Mouse (Mus musculus) hindbrain, embryonic 12.5 days (tissue): ENCODE results near the gene Bank1. TPM values are rescaled to one million over a fixed set of nuclear protein-coding genes. Genes with fewer than 3 reads are reported as not detected.
"Not testable (repeated sequence)": the region's sequence is repeated elsewhere in the genome, so short reads cannot be mapped to it uniquely, and the experiment has no call there.

ENCODE experiments used
- ATAC-seq: fragments of 200-750 bp; cut with Nextera tagmentation; 2 replicates; pipeline ENCODE4 v1.8.0; 2017; ENCODE audit warnings: moderate TSS enrichment; ENCODE audit not compliant: low FRiP score
- H3K27ac ChIP-seq: fragments of 300-500 bp; sonication (generic); 2 replicates; pipeline ENCODE4 v1.5.1; 2016; ENCODE audit warnings: mild to moderate bottlenecking
- H3K27me3 ChIP-seq: fragments of 300-500 bp; sonication (generic); 2 replicates; pipeline ENCODE4 v1.6.1; 2016; ENCODE audit warnings: mild to moderate bottlenecking
- H3K36me3 ChIP-seq: fragments of 300-500 bp; sonication (generic); 2 replicates; pipeline ENCODE4 v1.6.1; 2016; ENCODE audit warnings: mild to moderate bottlenecking
- H3K4me1 ChIP-seq: fragments of 300-500 bp; sonication (generic); 2 replicates; pipeline ENCODE4 v1.6.1; 2016
- H3K4me2 ChIP-seq: fragments of 300-500 bp; sonication (generic); replicated peaks from 2 replicates; pipeline ENCODE4 v1.6.1; 2016; ENCODE audit warnings: mild to moderate bottlenecking
- H3K4me3 ChIP-seq: fragments of 300-500 bp; sonication (generic); 2 replicates; pipeline ENCODE4 v1.5.1; 2016; ENCODE audit warnings: mild to moderate bottlenecking
- H3K9ac ChIP-seq: fragments of 300-500 bp; sonication (generic); 2 replicates; pipeline ENCODE4 v1.6.1; 2016; ENCODE audit warnings: mild to moderate bottlenecking, moderate library complexity
- H3K9me3 ChIP-seq: fragments of 300-500 bp; sonication (generic); replicated peaks from 2 replicates; pipeline ENCODE4 v1.6.1; 2016; ENCODE audit warnings: mild to moderate bottlenecking
- WGBS: fragments of 180-500 bp; shearing (Covaris S2); methylation state at CpG from one replicate; pipeline ENCODE4 v1.1.7; 2016; 5-methylcytosine and 5-hydroxymethylcytosine counted together
- polyA plus RNA-seq: library from polyadenylated mRNA; unstranded; fragments of >200 nt; fragmentation: Nextera tagmentation; extraction: Ambion mirVana; gene quantifications from 2 replicates; pipeline ENCODE4 v1.2.1, GENCODE M21; 2016

The Bank1 gene
- polyA plus RNA-seq = 0.49 and 0.61 TPM in 2 replicates

- peaks cover 6% of the 10 kb centered on the region; the same call in 1 of the 2 replicates for H3K27me3 ChIP-seq
- no peak within 1 kb of the TSS for H3K27ac ChIP-seq
- no peak for ATAC-seq
- no peak within 1 kb of the TSS for H3K4me3 ChIP-seq
- no peaks in the 10 kb centered on the region for H3K4me1 ChIP-seq
- no peak within 1 kb of the TSS for H3K9ac ChIP-seq
- no peaks in the 10 kb centered on the region for H3K36me3 ChIP-seq
- no peak within 1 kb of the TSS for H3K4me2 ChIP-seq
- no peaks in the 10 kb centered on the region for H3K9me3 ChIP-seq
- WGBS = 71% methylated on average over 5 of the region's 5 CpGs
Observed at GRCm38 (mm10) chr3:136325783-136326182, at the start of gene Bank1. Gene Bank1 (minus strand): TSS chr3:136326066.

- no peak for ATAC-seq
Observed at GRCm38 (mm10) chr3:136369916-136370315, 44.0 kb upstream of the Bank1 start.

GRCm38 (mm10) chr3:136369466-136369865 lies 43.6 kb upstream of the Bank1 start:
- H3K36me3 ChIP-seq = no peaks in the 10 kb centered on the region
- H3K27ac ChIP-seq = no peak overlapping the region
- H3K27me3 ChIP-seq = no peaks in the 10 kb centered on the region
- H3K4me2 ChIP-seq = no peak overlapping the region
- 81% methylated on average over 9 of the region's 9 CpGs for WGBS
- no peaks in the 10 kb centered on the region for H3K9me3 ChIP-seq
- H3K9ac ChIP-seq = no peak overlapping the region
- H3K4me1 ChIP-seq = no peaks in the 10 kb centered on the region
- no peak for ATAC-seq
- no peak overlapping the region for H3K4me3 ChIP-seq

More at GRCm38 (mm10) chr3:136369916-136370315, 44.0 kb upstream of the Bank1 start:
- Histone ChIP-seq H3K36me3 (no peaks in the 10 kb centered on the region), H3K27me3 (no peaks in the 10 kb centered on the region), H3K9ac (no peak overlapping the region), H3K4me3 (no peak overlapping the region), H3K27ac (no peak overlapping the region), H3K4me2 (no peak overlapping the region), H3K4me1 (no peaks in the 10 kb centered on the region), H3K9me3 (no peaks in the 10 kb centered on the region)
- 81% methylated on average over 11 of the region's 11 CpGs for WGBS

GRCm38 (mm10) chr3:136368505-136368999 lies 42.7 kb upstream of the Bank1 start:
- H3K27ac ChIP-seq = no peak overlapping the region
- no peak for ATAC-seq
- H3K4me3 ChIP-seq = no peak overlapping the region
- no peaks in the 10 kb centered on the region for H3K36me3 ChIP-seq
- H3K9me3 ChIP-seq = no peaks in the 10 kb centered on the region
- 86% methylated on average over 4 of the region's 4 CpGs for WGBS
- no peak overlapping the region for H3K4me2 ChIP-seq
- H3K4me1 ChIP-seq = no peaks in the 10 kb centered on the region
- no peaks in the 10 kb centered on the region for H3K27me3 ChIP-seq
- H3K9ac ChIP-seq = no peak overlapping the region

GRCm38 (mm10) chr3:136349690-136350089 lies 23.8 kb upstream of the Bank1 start:
- Histone ChIP-seq H3K4me2 (no peak overlapping the region), H3K27ac (no peak overlapping the region), H3K9ac (no peak overlapping the region), H3K4me3 (no peak overlapping the region), H3K4me1 (no peaks in the 10 kb centered on the region), H3K36me3 (no peaks in the 10 kb centered on the region), H3K27me3 (no peaks in the 10 kb centered on the region), H3K9me3 (no peaks in the 10 kb centered on the region)
- ATAC-seq = no peak
- 66% methylated on average over 7 of the region's 7 CpGs for WGBS

GRCm38 (mm10) chr3:136348611-136349010 lies 22.7 kb upstream of the Bank1 start:
- Histone ChIP-seq H3K9me3 (no peaks in the 10 kb centered on the region), H3K9ac (no peak overlapping the region), H3K27me3 (no peaks in the 10 kb centered on the region), H3K4me1 (no peaks in the 10 kb centered on the region), H3K27ac (no peak overlapping the region), H3K36me3 (no peaks in the 10 kb centered on the region), H3K4me2 (no peak overlapping the region), H3K4me3 (no peak overlapping the region)
- no peak for ATAC-seq
- WGBS = 56% methylated on average over 1 of the region's 1 CpGs

GRCm38 (mm10) chr3:136347277-136347676 lies 21.4 kb upstream of the Bank1 start:
- H3K4me3 ChIP-seq = no peak overlapping the region
- no peak for ATAC-seq
- no peaks in the 10 kb centered on the region for H3K27me3 ChIP-seq
- H3K9me3 ChIP-seq = no peaks in the 10 kb centered on the region
- H3K36me3 ChIP-seq = no peaks in the 10 kb centered on the region
- no peak overlapping the region for H3K9ac ChIP-seq
- no peak overlapping the region for H3K27ac ChIP-seq
- H3K4me1 ChIP-seq = no peaks in the 10 kb centered on the region
- H3K4me2 ChIP-seq = no peak overlapping the region
- WGBS = 90% methylated on average over 1 of the region's 1 CpGs

GRCm38 (mm10) chr3:136341911-136342310 lies 16.0 kb upstream of the Bank1 start:
- Histone ChIP-seq H3K9me3 (no peaks in the 10 kb centered on the region), H3K4me2 (no peak overlapping the region), H3K36me3 (no peaks in the 10 kb centered on the region), H3K9ac (no peak overlapping the region), H3K27me3 (no peaks in the 10 kb centered on the region), H3K27ac (no peak overlapping the region), H3K4me3 (no peak overlapping the region), H3K4me1 (no peaks in the 10 kb centered on the region)
- no peak for ATAC-seq
- WGBS = 94% methylated on average over 2 of the region's 2 CpGs

- no peaks in the 10 kb centered on the region for H3K36me3 ChIP-seq
- no peak overlapping the region for H3K27ac ChIP-seq
- no peaks in the 10 kb centered on the region for H3K27me3 ChIP-seq
- H3K4me3 ChIP-seq = no peak overlapping the region
- H3K4me1 ChIP-seq = no peaks in the 10 kb centered on the region
- H3K9ac ChIP-seq = no peak overlapping the region
- no peak for ATAC-seq
- H3K9me3 ChIP-seq = no peaks in the 10 kb centered on the region
- no peak overlapping the region for H3K4me2 ChIP-seq
- WGBS = 82% methylated on average over 2 of the region's 2 CpGs
Observed at GRCm38 (mm10) chr3:136339896-136340295, 14.0 kb upstream of the Bank1 start.

GRCm38 (mm10) chr3:136331135-136331534 lies 5.3 kb upstream of the Bank1 start:
- Histone ChIP-seq H3K4me1 (no peaks in the 10 kb centered on the region), H3K36me3 (no peaks in the 10 kb centered on the region), H3K4me3 (no peak overlapping the region), H3K27ac (no peak overlapping the region), H3K4me2 (no peak overlapping the region), H3K27me3 (peaks cover 19% of the 10 kb centered on the region), H3K9ac (no peak overlapping the region), H3K9me3 (no peaks in the 10 kb centered on the region)
- 82% methylated on average over 2 of the region's 2 CpGs for WGBS
- ATAC-seq = no peak

- no peak overlapping the region for H3K27ac ChIP-seq
- no peaks in the 10 kb centered on the region for H3K4me1 ChIP-seq
- no peak overlapping the region for H3K4me3 ChIP-seq
- no peaks in the 10 kb centered on the region for H3K36me3 ChIP-seq
- peaks cover 25% of the 10 kb centered on the region for H3K27me3 ChIP-seq
- no peak for ATAC-seq
- no peaks in the 10 kb centered on the region for H3K9me3 ChIP-seq
- H3K9ac ChIP-seq = no peak overlapping the region
- no peak overlapping the region for H3K4me2 ChIP-seq
Observed at GRCm38 (mm10) chr3:136330043-136330442, 4.2 kb upstream of the Bank1 start.

- 38% methylated on average over 6 of the region's 6 CpGs for whole genome bisulfite sequencing
- peaks cover 25% of the 10 kb centered on the region for H3K27me3 ChIP-seq
Observed at GRCm38 (mm10) chr3:136329133-136329532, 3.3 kb upstream of the Bank1 start.

GRCm38 (mm10) chr3:136324716-136325115 lies 1.1 kb downstream of the Bank1 start:
- not testable (repeated sequence) for H3K4me3 ChIP-seq, H3K4me1 ChIP-seq, ATAC-seq, H3K9ac ChIP-seq, H3K9me3 ChIP-seq, H3K27me3 ChIP-seq, H3K36me3 ChIP-seq, H3K4me2 ChIP-seq, H3K27ac ChIP-seq
- WGBS = 93% methylated on average over 6 of the region's 6 CpGs

More at GRCm38 (mm10) chr3:136329133-136329532, 3.3 kb upstream of the Bank1 start:
- ATAC-seq = no peak; the same call in 1 of the 2 replicates
- no peak overlapping the region for H3K4me3 ChIP-seq
- no peaks in the 10 kb centered on the region for H3K9me3 ChIP-seq
- no peaks in the 10 kb centered on the region for H3K4me1 ChIP-seq
- H3K36me3 ChIP-seq = no peaks in the 10 kb centered on the region
- no peak overlapping the region for H3K4me2 ChIP-seq
- H3K9ac ChIP-seq = no peak overlapping the region
- H3K27ac ChIP-seq = no peak overlapping the region
